Mouse (Mus musculus): ENCODE results near the gene Gpatch2. TPM values are rescaled to one million over a fixed set of nuclear protein-coding genes. Genes with fewer than 3 reads are reported as not detected.
A peak's percentile ranks its signal among the peaks of the same experiment; 100 is the strongest.

Gene Gpatch2
- total RNA-seq (2015; ENCODE audit: low replicate concordance) (4.0 and 4.2 TPM in 2 replicates), total RNA-seq (2017; ENCODE audit: low replicate concordance) (3.7 and 8.5 TPM in 2 replicates)

DNA sequence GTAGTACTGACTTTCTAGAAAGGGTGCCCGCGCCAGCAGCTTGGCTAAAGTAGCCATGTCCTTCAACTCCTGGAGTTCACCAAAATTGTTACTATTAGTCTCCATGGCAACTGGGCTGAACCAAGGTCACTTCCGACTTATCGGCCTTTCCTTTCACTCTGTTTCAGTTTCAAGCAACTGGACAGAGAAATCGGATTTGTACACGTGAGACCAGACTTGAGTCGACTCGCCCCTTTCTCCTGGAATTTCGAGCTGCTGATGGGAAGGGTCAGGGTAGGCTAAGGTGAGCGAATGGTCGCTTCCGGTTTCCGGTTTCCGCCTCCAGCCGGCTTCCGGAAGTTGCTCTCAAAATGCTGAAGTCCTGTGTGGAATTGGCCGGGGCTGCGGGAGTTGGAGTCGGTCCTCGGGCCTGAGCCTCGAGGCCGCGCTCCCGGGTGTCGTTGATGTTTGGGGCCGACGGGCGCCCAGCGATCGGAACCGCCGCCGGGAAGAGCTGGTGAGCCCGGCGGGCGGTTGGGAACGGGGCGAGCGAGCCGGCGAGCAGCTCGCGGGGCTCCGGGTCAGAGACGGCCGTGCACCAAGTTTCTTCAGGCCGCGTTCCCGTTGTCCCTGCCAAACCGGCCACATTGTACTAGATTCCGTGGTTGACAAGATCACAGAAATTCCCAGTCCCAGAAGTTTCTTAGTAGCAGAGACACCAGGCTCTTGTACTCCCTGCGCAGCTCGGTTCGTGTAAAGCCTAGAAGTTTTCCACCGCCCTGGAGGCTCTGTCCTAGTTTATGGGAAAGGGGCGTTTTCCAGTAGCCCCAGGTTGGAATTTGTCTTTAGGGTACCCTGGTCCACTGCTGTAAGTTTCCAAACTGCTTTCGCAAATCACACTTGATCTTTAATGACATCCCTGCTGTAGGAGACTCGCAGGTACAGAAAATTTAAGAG lies at the start of gene Gpatch2, which contains the start of gene Spata17:
Gene Gpatch2 (plus strand): TSS at position 328 of the 936 bp plus-strand sequence.
Gene Spata17 (minus strand): TSS at position 285 of the 936 bp plus-strand sequence.
- peak; percentile 89 for ATAC-seq (replicated peaks; ENCODE audit: low FRiP score, poor library complexity, severe bottlenecking)

DNA sequence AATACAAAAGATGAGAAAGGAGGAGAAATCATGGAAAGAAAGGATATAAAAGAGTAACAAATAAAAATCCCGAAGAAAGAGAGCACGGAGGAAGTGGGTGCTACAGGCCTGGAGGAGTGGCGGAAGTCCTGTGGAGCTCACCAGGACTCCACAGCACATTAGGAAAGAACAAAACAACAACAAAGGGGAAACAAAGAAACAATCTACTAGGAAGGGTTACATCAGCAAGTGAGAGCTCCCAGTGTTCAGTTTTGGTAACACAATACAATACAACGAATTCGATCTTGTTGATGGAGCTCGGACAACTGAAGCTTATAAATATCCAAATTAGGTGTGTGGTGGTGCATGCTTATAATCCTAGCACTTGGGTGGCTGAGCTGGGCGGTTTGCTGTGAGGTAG lies 45.7 kb upstream of the Gpatch2 start:
- no peak for ATAC-seq (replicated peaks; ENCODE audit: low FRiP score, poor library complexity, severe bottlenecking)

- ATAC-seq (replicated peaks; ENCODE audit: low FRiP score, poor library complexity, severe bottlenecking): no peak
Measured at GRCm38 (mm10) chr1:187170361-187170760, 44.9 kb upstream of the Gpatch2 start.

DNA sequence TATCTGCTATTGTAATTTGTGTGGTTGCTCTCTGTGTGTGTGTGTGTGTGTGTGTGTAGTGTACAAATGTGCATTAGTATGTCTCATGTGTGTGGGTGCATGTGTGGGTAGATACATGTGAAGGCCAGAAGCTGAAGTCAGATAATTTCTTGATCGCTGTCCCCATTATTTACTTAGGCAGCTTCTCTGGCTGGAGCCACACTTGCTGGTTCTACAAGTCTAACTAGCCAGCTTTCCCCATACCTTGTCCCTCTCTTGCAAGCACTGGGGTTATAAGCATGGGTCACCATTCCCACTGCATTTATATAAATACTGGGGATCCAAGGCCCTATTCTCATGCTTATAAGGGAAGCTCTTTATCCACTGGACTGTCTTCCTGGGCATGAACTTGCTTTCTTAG lies 39.3 kb upstream of the Gpatch2 start:
- ATAC-seq (replicated peaks; ENCODE audit: low FRiP score, poor library complexity, severe bottlenecking): no peak

GRCm38 (mm10) chr1:187178546-187178945 lies 36.8 kb upstream of the Gpatch2 start:
- no peak for ATAC-seq (replicated peaks; ENCODE audit: low FRiP score, poor library complexity, severe bottlenecking)

- ATAC-seq (replicated peaks; ENCODE audit: low FRiP score, poor library complexity, severe bottlenecking): no peak
Measured at GRCm38 (mm10) chr1:187205506-187205905, 9.8 kb upstream of the Gpatch2 start.

DNA sequence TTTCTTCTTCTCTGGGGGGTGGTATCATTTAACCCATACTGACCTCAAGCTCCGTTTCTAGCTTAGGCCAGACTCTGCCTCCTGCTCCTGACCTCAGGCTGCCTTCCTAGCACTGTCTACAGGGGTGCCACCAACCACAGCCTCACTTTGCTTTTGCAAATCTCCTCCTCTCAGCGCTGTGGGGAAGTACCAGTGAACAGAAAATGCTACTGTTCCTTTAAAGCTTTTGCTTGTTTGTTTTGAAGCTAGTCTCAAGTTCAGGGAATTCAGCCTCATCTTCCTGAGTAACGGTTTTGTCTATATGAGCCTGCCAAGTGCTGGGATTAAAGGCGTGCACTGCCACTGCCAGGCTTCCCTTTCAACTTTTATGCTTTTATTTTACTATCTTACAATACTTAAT lies 5.8 kb upstream of the Gpatch2 start:
- ATAC-seq (replicated peaks; ENCODE audit: low FRiP score, poor library complexity, severe bottlenecking): no peak

DNA sequence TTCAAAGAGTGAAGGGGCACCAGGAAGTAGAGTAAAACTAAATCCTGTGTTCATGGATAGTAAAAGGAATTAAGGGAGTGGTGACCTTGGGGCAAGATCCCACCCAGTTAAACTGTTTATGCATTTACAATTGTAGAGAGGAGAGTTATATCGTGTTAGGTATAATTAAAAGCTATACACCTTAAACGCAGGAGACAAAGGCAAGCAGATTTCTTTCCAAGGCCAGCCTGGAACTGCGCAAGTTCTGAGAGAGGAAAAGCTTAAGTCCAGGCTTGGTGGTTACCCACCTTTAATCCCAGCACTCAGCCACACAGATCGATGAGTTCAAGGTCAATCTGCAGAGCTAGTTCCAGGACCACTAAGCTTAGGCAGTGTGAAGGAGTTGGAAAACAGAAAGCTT lies 4.6 kb upstream of the Gpatch2 start:
- no peak for ATAC-seq (replicated peaks; ENCODE audit: low FRiP score, poor library complexity, severe bottlenecking)

- no peak for ATAC-seq (replicated peaks; ENCODE audit: low FRiP score, poor library complexity, severe bottlenecking)
Measured at GRCm38 (mm10) chr1:187216620-187217410, 1.5 kb downstream of the Gpatch2 start.

GRCm38 (mm10) chr1:187220756-187221155 lies 5.4 kb downstream of the Gpatch2 start:
- no peak for ATAC-seq (replicated peaks; ENCODE audit: low FRiP score, poor library complexity, severe bottlenecking)

- ATAC-seq (replicated peaks; ENCODE audit: low FRiP score, poor library complexity, severe bottlenecking): no peak
Measured at GRCm38 (mm10) chr1:187226328-187227025, 11.2 kb downstream of the Gpatch2 start.

DNA sequence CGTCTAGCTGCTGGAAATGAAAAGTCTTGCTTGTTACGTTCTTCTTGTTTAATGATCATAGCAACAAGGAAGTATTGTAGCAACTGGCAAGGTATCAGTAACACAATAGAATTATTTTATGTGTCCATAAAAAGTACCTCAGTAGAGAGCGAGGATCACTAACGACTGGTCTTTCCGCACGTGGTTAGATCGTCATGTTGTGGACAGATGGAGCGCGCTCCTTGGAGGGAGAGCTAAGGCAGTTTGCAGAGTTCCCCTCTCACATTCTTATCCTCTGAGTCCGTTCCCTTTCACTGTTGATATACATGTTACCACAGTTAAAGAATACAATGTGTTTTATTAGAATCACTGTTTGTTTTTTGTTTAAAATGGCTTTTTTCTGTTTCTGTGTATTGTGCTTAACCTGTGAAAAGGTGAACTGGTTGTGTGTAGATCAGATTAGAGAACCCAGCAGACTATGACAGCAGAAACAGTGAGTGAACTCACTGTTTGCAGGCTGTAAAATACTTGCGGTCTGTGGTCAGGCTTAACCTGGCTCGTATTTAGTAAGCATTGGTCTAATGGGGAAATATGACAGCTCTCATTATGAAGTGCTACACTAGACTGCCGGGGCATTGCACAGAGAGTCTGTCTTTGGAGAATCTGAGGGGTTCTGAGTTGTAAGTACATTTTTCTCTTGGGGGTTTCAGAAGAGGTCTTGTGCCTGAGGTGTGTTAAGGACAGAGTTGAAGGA lies 13.3 kb downstream of the Gpatch2 start:
- ATAC-seq (replicated peaks; ENCODE audit: low FRiP score, poor library complexity, severe bottlenecking): no peak

- no peak for ATAC-seq (replicated peaks; ENCODE audit: low FRiP score, poor library complexity, severe bottlenecking)
Measured at GRCm38 (mm10) chr1:187230255-187230654, 14.9 kb downstream of the Gpatch2 start.

- no peak for ATAC-seq (replicated peaks; ENCODE audit: low FRiP score, poor library complexity, severe bottlenecking)
Measured at GRCm38 (mm10) chr1:187232196-187232955, 17.1 kb downstream of the Gpatch2 start.

GRCm38 (mm10) chr1:187232996-187233615 lies 17.8 kb downstream of the Gpatch2 start:
- ATAC-seq (replicated peaks; ENCODE audit: low FRiP score, poor library complexity, severe bottlenecking): no peak

GRCm38 (mm10) chr1:187235161-187235560 lies 19.9 kb downstream of the Gpatch2 start:
- no peak for ATAC-seq (replicated peaks; ENCODE audit: low FRiP score, poor library complexity, severe bottlenecking)

GRCm38 (mm10) chr1:187236296-187236695 lies 21.0 kb downstream of the Gpatch2 start:
- no peak for ATAC-seq (replicated peaks; ENCODE audit: low FRiP score, poor library complexity, severe bottlenecking)

GRCm38 (mm10) chr1:187238061-187238460 lies 22.8 kb downstream of the Gpatch2 start:
- no peak for ATAC-seq (replicated peaks; ENCODE audit: low FRiP score, poor library complexity, severe bottlenecking)
